Mouse (Mus musculus): ENCODE results near the gene 2510039O18Rik.

DNA sequence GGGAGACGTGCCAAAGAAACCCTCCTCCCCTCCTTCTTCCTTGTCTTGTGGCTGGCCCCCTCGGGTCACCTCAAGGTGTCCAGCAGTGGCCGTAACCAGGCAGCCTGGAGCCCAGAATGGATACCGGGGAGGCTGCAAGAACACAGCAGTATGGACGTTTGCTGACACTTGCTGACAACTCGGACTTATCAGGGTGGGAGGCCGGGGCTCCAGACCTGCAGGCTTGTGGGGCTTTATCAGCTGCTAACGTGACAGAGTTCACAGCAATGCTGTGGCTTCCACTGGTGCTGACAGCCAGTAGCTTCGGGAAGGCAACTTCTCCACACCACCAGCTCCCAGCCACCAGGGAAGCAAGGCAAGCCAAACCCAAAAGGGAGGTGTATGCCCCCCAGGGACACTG lies 28.6 kb downstream of the 2510039O18Rik start:
- TF ChIP-seq POLR2A (IDR thresholded peaks at IDR 0.05; ENCODE audit: borderline replicate concordance, extremely low read depth, insufficient read depth, insufficient read length, poor library complexity, severe bottlenecking) (no peak), CTCF (IDR thresholded peaks at IDR 0.05; ENCODE audit: borderline replicate concordance, extremely low read depth, insufficient read depth, insufficient read length) (no peak)

Data from brain, embryonic 14.5 days (tissue).